Mouse (Mus musculus) natural killer cell, adult 2 months (primary cell): ENCODE data around the gene Igsf6.
A peak's percentile ranks its signal among the peaks of the same experiment; 100 is the strongest.
"Not testable (repeated sequence)": the region's sequence is repeated elsewhere in the genome, so short reads cannot be mapped to it uniquely, and the experiment has no call there.

Source experiments
- DNase-seq, 2 experiments: peaks; one replicate each; pipeline ENCODE4 v3.0.0; 2022; ENCODE audit warnings: low spot score in 2 of 2

Igsf6 gene

GRCm38 (mm10) chr7:121059477-121060218, 14.7 kb downstream of the Igsf6 start:
- no peak for DNase-seq

- no peak for DNase-seq
Observed at GRCm38 (mm10) chr7:121053071-121053470, 21.3 kb downstream of the Igsf6 start.

- DNase-seq = no peak
Observed at GRCm38 (mm10) chr7:121047624-121048023, 26.7 kb downstream of the Igsf6 start.

GRCm38 (mm10) chr7:121045671-121046453, 28.5 kb downstream of the Igsf6 start:
- DNase-seq = no peak

GRCm38 (mm10) chr7:121044251-121044650, 30.1 kb downstream of the Igsf6 start:
- DNase-seq = no peak

GRCm38 (mm10) chr7:121043510-121043909, 30.9 kb downstream of the Igsf6 start:
- DNase-seq = no peak

- DNase-seq = no peak
Observed at GRCm38 (mm10) chr7:121043004-121043403, 31.4 kb downstream of the Igsf6 start.

- no peak for DNase-seq
Observed at GRCm38 (mm10) chr7:121041989-121042388, 32.4 kb downstream of the Igsf6 start.

- DNase-seq = no peak
Observed at GRCm38 (mm10) chr7:121040595-121040994, 33.8 kb downstream of the Igsf6 start.

GRCm38 (mm10) chr7:121035161-121035721, 39.1 kb downstream of the Igsf6 start:
- peak; percentile 16 to 22 for DNase-seq

- no peak for DNase-seq
Observed at GRCm38 (mm10) chr7:121034701-121035141, 39.7 kb downstream of the Igsf6 start.

- peak; percentile 87 to 90 for DNase-seq
Observed at GRCm38 (mm10) chr7:121033856-121034652, 40.3 kb downstream of the Igsf6 start, which contains the start of gene Mettl9. TSS of gene Mettl9 (plus strand) at chr7:121034445.

GRCm38 (mm10) chr7:121029947-121030346, 44.4 kb downstream of the Igsf6 start:
- not testable (repeated sequence) for DNase-seq

GRCm38 (mm10) chr7:121026300-121026699, 48.1 kb downstream of the Igsf6 start:
- DNase-seq = no peak

- DNase-seq = no peak
Observed at GRCm38 (mm10) chr7:121025221-121026008, 49.0 kb downstream of the Igsf6 start.

- no peak for DNase-seq
Observed at GRCm38 (mm10) chr7:121020277-121020676, 54.1 kb downstream of the Igsf6 start.

- DNase-seq = no peak
Observed at GRCm38 (mm10) chr7:121018778-121019177, 55.6 kb downstream of the Igsf6 start.

- no peak for DNase-seq
Observed at GRCm38 (mm10) chr7:121014486-121014885, 59.9 kb downstream of the Igsf6 start.
